Mouse (Mus musculus): ENCODE measurements around the gene Ctdsp1.

DNA sequence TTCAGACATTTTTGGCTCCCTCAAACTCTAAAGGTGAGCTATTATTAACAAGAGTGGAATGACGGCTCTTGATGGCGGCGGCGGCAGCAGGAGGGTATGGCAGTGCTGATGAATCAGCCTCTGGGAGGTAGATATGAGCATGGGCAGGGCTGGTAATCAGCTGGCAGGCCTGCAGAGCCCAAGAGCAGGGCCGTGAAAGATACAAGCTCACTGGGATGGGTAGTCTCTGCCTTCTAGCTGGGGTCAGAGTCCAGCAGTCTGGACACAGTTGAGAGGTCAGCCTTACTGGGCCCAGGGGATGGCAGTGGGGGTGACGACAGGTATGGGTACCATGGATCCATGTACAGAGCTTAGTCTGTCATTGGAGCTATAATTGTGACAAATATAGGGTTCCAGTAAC lies 41.9 kb downstream of the Ctdsp1 start:
- no peak for TF ChIP-seq CTCF (IDR thresholded peaks at IDR 0.05; ENCODE audit: extremely low read depth, insufficient read length, insufficient replicate concordance, low read depth, low read length)
- no peak for TF ChIP-seq POLR2A (IDR thresholded peaks at IDR 0.05; ENCODE audit: low read depth, low read length)
